Mouse (Mus musculus) neural tube, embryonic 10.5 days (tissue): Measurements from ENCODE around the gene Rcbtb2.

Experiments
- DNase-seq: peaks from one replicate; pipeline ENCODE4 v3.0.0-alpha.2; 2017; ENCODE audit warnings: low spot score; ENCODE audit errors: extremely low spot score

Rcbtb2 gene

GRCm38 (mm10) chr14:73116301-73116700 is 6.5 kb upstream of the Rcbtb2 start:
- DNase-seq, result no peak

GRCm38 (mm10) chr14:73116938-73117337 is 5.9 kb upstream of the Rcbtb2 start:
- no peak for DNase-seq

GRCm38 (mm10) chr14:73117411-73118392 is 5.1 kb upstream of the Rcbtb2 start:
- DNase-seq, result no peak

DNA sequence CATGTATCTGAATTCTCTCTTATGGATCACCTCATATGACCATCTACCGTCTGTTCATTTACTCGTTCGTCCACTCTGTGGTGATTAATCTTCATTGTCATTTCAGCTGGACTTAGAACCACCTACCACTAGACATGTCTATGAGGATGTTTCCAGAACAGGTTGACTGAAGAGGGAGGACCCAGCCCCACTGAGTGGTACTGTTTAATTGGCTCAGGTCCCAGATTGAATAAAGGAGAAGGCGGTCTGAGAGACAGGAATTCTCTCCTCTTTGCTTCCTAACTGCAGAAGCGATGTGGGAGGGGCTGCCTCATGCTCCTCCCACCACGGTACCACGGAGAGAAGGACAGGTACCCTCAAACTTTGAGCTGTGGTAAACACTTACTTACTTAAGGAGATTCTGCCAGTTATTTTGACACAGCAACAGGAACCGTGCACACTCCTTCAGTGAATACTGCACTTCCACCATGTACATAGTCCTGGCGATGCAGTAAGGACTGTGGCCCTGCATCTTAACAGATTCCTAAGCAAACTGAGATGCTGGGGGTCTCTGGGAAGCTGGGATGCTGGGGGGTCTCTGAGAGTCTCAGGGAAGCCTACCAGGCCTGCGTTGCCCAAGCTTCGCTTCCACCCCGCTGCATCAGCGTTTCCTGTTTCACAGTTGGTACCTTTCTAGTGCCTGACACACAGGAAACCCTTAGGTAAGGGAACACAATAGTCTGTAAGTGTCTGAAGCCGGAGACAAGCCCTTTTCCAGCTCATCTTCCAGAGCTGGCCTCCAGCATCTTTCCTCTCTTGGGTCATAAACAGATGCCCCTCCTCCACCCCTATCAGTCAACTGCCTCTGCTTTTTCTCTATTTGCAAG is 4.1 kb upstream of the Rcbtb2 start:
- no peak for DNase-seq

GRCm38 (mm10) chr14:73119459-73119858 is 3.4 kb upstream of the Rcbtb2 start:
- no peak for DNase-seq

DNA sequence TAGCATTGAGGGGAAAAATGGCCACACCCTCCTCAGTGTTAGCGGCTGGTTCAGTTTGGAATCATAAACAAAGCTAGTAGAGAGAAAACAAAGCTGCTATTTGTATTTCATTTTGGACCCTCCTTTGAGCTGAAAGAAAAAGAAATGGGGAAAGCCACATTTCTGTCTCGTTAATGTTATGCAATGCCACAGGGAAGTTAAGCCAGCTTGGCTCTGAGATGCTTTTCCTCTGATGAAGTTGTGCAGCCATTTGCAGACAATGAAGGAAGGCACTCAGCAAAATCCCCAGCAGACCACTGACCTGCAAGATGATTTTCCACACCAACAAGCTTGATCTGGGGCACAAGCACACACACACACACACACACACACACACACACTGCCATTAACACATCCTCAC is 2.9 kb upstream of the Rcbtb2 start:
- DNase-seq, result no peak

GRCm38 (mm10) chr14:73122211-73122922 is 470 bp upstream of the Rcbtb2 start:
- no peak for DNase-seq

DNA sequence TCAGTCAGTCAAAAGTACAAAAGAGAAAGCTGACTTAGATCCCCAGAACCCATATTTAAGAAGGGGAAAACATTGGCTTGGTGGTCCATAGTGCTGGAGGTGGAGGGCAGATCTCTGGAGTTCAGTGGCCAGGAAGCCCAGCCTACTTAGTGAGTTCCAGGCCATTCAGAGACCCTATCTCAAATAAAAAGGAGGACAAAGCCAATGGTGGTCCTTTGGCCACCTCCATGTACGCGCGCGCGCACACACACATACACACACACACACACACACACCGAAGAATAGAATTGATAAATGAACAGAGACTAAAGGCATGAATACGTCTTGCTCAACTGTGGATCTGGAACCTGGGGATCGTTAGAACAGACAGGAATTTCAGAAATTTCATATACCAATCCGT is 544 bp downstream of the Rcbtb2 start:
- DNase-seq, result no peak

DNA sequence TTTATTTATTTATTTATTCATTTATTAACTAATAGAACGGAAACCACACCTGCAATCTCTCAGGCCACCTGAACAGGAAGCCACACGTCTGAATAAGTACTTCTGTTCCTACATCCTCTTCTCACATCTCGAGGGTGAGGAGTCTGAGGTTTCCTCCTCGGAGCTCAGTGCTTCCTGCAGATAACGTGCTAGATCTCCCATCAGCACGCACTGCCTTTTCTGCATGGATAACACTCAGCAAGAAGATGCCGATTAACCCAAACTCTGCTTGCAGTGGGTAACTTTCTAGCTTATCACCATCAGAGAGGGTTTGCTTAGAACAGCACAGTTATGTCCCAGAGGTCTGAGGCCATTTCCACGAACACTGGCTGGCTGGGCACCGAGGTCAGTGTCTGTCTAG is 949 bp downstream of the Rcbtb2 start:
- no peak for DNase-seq

GRCm38 (mm10) chr14:73130519-73130918 is 7.7 kb downstream of the Rcbtb2 start:
- DNase-seq, result no peak

GRCm38 (mm10) chr14:73131856-73132410 is 9.1 kb downstream of the Rcbtb2 start:
- DNase-seq, result no peak

GRCm38 (mm10) chr14:73132731-73133130 is 9.9 kb downstream of the Rcbtb2 start:
- DNase-seq, result no peak

- no peak for DNase-seq
Measured at GRCm38 (mm10) chr14:73137234-73137633, 14.4 kb downstream of the Rcbtb2 start.

GRCm38 (mm10) chr14:73138483-73138882 is 15.6 kb downstream of the Rcbtb2 start:
- DNase-seq, result no peak

DNA sequence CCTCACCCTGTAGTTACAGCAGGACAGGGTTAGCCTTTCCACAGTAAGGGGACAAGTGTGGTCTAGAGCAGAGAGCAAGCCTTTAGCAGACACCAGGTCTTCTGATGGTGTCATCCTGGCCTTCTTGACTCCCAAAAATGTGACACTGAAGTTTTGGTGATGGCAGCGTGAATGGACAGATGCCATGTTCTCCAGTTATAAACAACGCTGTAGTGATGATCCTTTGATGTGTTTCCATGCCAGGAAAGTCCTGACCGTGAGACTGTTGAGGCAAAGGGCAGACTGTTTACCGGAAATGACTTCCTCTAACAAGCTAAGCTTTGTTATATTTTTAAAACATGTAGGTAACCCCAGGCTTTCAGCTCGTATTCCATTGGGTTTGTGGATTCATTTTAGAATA is 17.0 kb downstream of the Rcbtb2 start:
- DNase-seq, result no peak

- DNase-seq, result no peak
Measured at GRCm38 (mm10) chr14:73141800-73142199, 19.0 kb downstream of the Rcbtb2 start.

DNA sequence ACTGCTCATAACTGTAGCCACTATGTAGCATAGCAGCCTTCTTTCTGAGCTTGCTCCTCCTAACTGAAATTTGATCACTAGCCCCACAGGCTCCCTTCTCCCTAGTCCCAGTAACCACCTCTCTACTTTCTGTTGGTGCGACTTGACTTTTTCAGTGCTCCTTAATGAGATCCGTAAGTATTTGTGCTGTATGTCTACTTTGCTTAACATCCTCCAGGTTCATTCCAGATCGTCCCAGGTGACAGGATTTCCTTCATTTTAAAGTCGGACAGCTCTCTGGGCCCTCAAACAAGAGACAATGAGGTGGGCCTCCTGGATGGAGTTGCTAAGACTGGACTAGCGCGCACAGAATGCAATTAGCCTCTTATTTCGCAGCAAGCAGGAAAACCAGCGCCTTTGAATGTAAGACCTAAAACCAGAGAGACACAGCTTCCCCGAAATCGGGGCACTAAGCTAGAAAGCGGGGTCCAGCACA is 19.6 kb downstream of the Rcbtb2 start:
- DNase-seq, result no peak

GRCm38 (mm10) chr14:73142896-73143709 is 20.3 kb downstream of the Rcbtb2 start:
- peak; percentile 89 for DNase-seq

DNA sequence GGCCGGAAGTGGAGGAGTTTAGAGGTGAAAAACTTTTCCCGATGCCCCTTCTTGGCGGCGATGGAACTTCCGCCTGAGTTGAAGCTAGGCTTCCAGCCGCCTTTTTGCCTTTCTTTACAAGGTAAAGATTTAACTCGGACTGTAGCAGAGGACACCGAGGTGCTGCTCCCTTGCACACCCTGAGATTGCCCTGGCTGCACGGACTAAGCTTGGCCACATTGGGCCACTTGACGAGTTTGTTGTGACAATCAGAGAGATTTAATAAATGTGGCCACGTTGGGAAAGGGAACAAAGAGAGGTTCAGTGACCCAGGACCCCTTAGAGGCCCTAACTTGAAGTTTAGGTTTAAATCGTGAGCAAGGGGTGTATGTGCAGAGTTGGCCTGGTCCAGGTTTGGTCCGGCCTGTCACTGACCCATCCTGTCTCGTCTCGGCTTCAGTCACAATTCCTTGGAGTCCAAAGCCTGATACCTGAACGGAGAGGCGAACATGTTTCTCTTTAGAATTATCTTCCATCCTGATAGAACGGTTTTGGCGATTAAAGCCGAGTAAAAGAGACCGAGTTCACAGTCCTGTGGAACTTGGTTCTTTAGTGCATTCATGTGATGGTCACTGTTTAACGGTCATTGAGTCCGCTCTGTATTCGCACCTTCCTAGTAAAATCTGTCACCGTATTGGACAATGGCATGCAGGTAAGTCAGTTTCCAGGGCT is 21.0 kb downstream of the Rcbtb2 start:
- no peak for DNase-seq

DNA sequence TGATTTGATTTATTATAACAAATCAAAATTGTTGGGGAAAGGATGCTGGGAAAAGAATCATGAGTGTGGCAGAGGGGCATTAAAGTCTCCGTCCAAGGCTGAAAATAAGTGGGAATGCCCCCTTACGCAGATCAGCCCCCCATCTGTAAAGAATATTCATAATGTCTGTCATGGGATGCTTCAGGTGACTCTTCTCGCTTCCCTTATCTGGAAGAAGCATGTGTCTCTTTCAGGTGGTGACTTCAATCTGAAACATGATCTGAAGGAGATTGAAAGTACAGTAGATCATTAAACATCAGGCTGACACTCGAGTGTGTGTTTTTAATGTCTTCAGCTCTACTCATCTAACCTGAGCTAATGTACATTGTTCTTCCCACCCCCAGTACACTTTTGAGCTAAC is 22.7 kb downstream of the Rcbtb2 start:
- no peak for DNase-seq
